ENCODE assay signal across 8 mouse cellular contexts in genomic region chr7:143106062-143106461, GRCm38 (mm10). TPM values are rescaled to one million over a fixed set of nuclear protein-coding genes. Genes with fewer than 3 reads are reported as not detected.
A peak's percentile ranks its signal among the peaks of the same experiment; 100 is the strongest.
DNase-seq lines count a peak whose midpoint lies in the region; ATAC-seq and TF ChIP-seq lines count a peak whose summit lies in the region.

Gene Kcnq1 (plus strand): TSS chr7:143106362.

- no peak for DNase-seq in testis, postnatal 14 days (ENCODE audit: low spot score)
- DNase-seq in stomach, postnatal 0 days (ENCODE audit: low spot score), result no peak
- DNase-seq in cerebellum, postnatal 4 days (ENCODE audit: low spot score in 2 of 2), result no peak
- DNase-seq in embryo, embryonic 10.5 days (ENCODE audit: low spot score), result no peak

- ATAC-seq in heart, embryonic 16.5 days (replicated peaks; ENCODE audit: extremely low read depth, insufficient read depth, low FRiP score), result no peak
- ATAC-seq in limb, embryonic 15.5 days (ENCODE audit: insufficient number of reproducible peaks, low FRiP score, low TSS enrichment, low read depth), result no peak
- ATAC-seq in stomach, postnatal 0 days (ENCODE audit: low FRiP score, low TSS enrichment), result no peak
- no peak for ATAC-seq in frontal cortex, adult (ENCODE audit: low TSS enrichment)

- H3K27me3 ChIP-seq in testis, adult 2 months (ENCODE audit: control insufficient read depth, insufficient read depth, low read length), result no peaks in the 10 kb centered on the region
- H3K27me3 ChIP-seq in heart, embryonic 16.5 days (ENCODE audit: control insufficient read depth, insufficient read depth, low read length), result peaks cover 18% of the 10 kb centered on the region
- H3K27me3 ChIP-seq in limb, embryonic 15.5 days, result peaks cover 54% of the 10 kb centered on the region
- H3K27me3 ChIP-seq in stomach, postnatal 0 days (ENCODE audit: control insufficient read depth, insufficient read depth, low read length), result peaks cover 6% of the 10 kb centered on the region; the same call in 1 of the 2 replicates

- H3K27ac ChIP-seq in testis, adult 2 months (ENCODE audit: control insufficient read depth, insufficient read depth, low read depth, low read length), result no peak within 1 kb of the TSS
- H3K27ac ChIP-seq in heart, embryonic 16.5 days (ENCODE audit: low read length), result peak within 1 kb of the TSS; percentile 96
- H3K27ac ChIP-seq in limb, embryonic 15.5 days, result no peak within 1 kb of the TSS
- H3K27ac ChIP-seq in stomach, postnatal 0 days (replicated peaks), result peak within 1 kb of the TSS; percentile 56

- no peak for TF ChIP-seq EP300 in stomach, postnatal 0 days (optimal IDR thresholded peaks at IDR 0.05)

- 71% methylated on average over 4 of the region's 4 CpGs for WGBS in heart, embryonic 16.5 days
- WGBS in limb, embryonic 15.5 days, result 67% methylated on average over 4 of the region's 4 CpGs
- 77% methylated on average over 4 of the region's 4 CpGs for WGBS in stomach, postnatal 0 days

- peak within 1 kb of the TSS; percentile 91 for H3K9ac ChIP-seq in heart, embryonic 16.5 days (ENCODE audit: low read length)
- H3K9ac ChIP-seq in limb, embryonic 15.5 days, result peak within 1 kb of the TSS; percentile 17; the same call in 1 of the 2 replicates
- peak within 1 kb of the TSS; percentile 51 for H3K9ac ChIP-seq in stomach, postnatal 0 days (ENCODE audit: low read length)

- H3K4me1 ChIP-seq in testis, adult 2 months (ENCODE audit: control insufficient read depth, insufficient read depth, low read length), result peaks cover 10% of the 10 kb centered on the region
- H3K4me1 ChIP-seq in heart, embryonic 16.5 days (ENCODE audit: control insufficient read depth, insufficient read depth, low read length), result peaks cover 23% of the 10 kb centered on the region
- peaks cover 19% of the 10 kb centered on the region for H3K4me1 ChIP-seq in limb, embryonic 15.5 days
- 0 out of 2 replicates have a peak, but pooled peaks cover 2% of the 10 kb centered on the region for H3K4me1 ChIP-seq in stomach, postnatal 0 days (replicated peaks; ENCODE audit: control insufficient read depth, insufficient read depth)

- H3K4me3 ChIP-seq in testis, adult 2 months (ENCODE audit: control insufficient read depth, low read depth, low read length), result peak within 1 kb of the TSS; percentile 15; the same call in 1 of the 2 replicates
- H3K4me3 ChIP-seq in heart, embryonic 16.5 days (ENCODE audit: low read length), result peak within 1 kb of the TSS; percentile 72
- peak within 1 kb of the TSS; percentile 37 for H3K4me3 ChIP-seq in limb, embryonic 15.5 days
- peak within 1 kb of the TSS; percentile 42 for H3K4me3 ChIP-seq in stomach, postnatal 0 days (ENCODE audit: low read depth, low read length)

- peak within 1 kb of the TSS; percentile 81 for H3K4me2 ChIP-seq in heart, embryonic 16.5 days (ENCODE audit: low read depth, low read length)
- H3K4me2 ChIP-seq in limb, embryonic 15.5 days, result peak within 1 kb of the TSS; percentile 73
- H3K4me2 ChIP-seq in stomach, postnatal 0 days (replicated peaks; ENCODE audit: low read depth), result peak within 1 kb of the TSS; percentile 64

- H3K9me3 ChIP-seq in heart, embryonic 16.5 days (replicated peaks; ENCODE audit: control insufficient read depth, low read length), result peaks cover 2% of the 10 kb centered on the region; the same call in 1 of the 2 replicates
- no peaks in the 10 kb centered on the region for H3K9me3 ChIP-seq in limb, embryonic 15.5 days
- H3K9me3 ChIP-seq in stomach, postnatal 0 days (ENCODE audit: control insufficient read depth, low read length), result no peaks in the 10 kb centered on the region

- H3K36me3 ChIP-seq in testis, adult 2 months (ENCODE audit: control insufficient read depth, insufficient read depth, low read length), result no peaks in the 10 kb centered on the region
- H3K36me3 ChIP-seq in heart, embryonic 16.5 days (ENCODE audit: control insufficient read depth, insufficient read depth), result no peaks in the 10 kb centered on the region
- H3K36me3 ChIP-seq in limb, embryonic 15.5 days, result no peaks in the 10 kb centered on the region
- no peaks in the 10 kb centered on the region for H3K36me3 ChIP-seq in stomach, postnatal 0 days (ENCODE audit: control insufficient read depth, insufficient read depth, low read length)

- TF ChIP-seq CTCF in testis, adult 2 months (IDR thresholded peaks at IDR 0.05; ENCODE audit: control insufficient read depth, insufficient read depth, insufficient replicate concordance, low read depth, low read length), result no peak
- no peak for TF ChIP-seq CTCF in stomach, postnatal 0 days (IDR thresholded peaks at IDR 0.05; ENCODE audit: low read depth)

- no peak for TF ChIP-seq POLR2A in testis, adult 2 months (IDR thresholded peaks at IDR 0.05; ENCODE audit: control insufficient read depth, low read depth, low read length)

RNA-seq across cellular contexts. Expression of gene Kcnq1, which starts in this region (rescaled TPM):
- 1.6 and 1.8 TPM in 2 replicates for polyA plus RNA-seq in testis, adult 2 months (2012; rRNA removed)
- polyA plus RNA-seq in heart, embryonic 16.5 days (2015; fragmentation: Nextera tagmentation; extraction: Ambion mirVana), result 34.6 and 34.9 TPM in 2 replicates
- polyA plus RNA-seq in limb, embryonic 15.5 days (2015; fragmentation: Nextera tagmentation; extraction: Ambion mirVana), result 1.1 and 2.1 TPM in 2 replicates
- polyA plus RNA-seq in stomach, postnatal 0 days (2015; fragmentation: Nextera tagmentation; extraction: Ambion mirVana), result 17.8 and 21.2 TPM in 2 replicates

Comparison
In these comparisons a context has a peak if more than half of its experiments do, and no peak if none do; other contexts are left out.
1. H3K27ac ChIP-seq: peak in heart, embryonic 16.5 days (single experiment) and stomach, postnatal 0 days (single experiment); none in testis, adult 2 months (single experiment) and limb, embryonic 15.5 days (single experiment).
2. H3K4me3 ChIP-seq: peak in every context shown above with its lines; median percentile 72 in heart, embryonic 16.5 days; 42 in stomach, postnatal 0 days; 37 in limb, embryonic 15.5 days; 15 in testis, adult 2 months.
3. H3K9ac ChIP-seq: peak in every context shown above with its lines; median percentile 91 in heart, embryonic 16.5 days; 51 in stomach, postnatal 0 days; 17 in limb, embryonic 15.5 days.
4. Peak in every context shown above with its lines, with median percentiles within 50 percentile points of each other: H3K4me2 ChIP-seq.